Mouse (Mus musculus): ENCODE results near the gene Dab2ip.

DNA sequence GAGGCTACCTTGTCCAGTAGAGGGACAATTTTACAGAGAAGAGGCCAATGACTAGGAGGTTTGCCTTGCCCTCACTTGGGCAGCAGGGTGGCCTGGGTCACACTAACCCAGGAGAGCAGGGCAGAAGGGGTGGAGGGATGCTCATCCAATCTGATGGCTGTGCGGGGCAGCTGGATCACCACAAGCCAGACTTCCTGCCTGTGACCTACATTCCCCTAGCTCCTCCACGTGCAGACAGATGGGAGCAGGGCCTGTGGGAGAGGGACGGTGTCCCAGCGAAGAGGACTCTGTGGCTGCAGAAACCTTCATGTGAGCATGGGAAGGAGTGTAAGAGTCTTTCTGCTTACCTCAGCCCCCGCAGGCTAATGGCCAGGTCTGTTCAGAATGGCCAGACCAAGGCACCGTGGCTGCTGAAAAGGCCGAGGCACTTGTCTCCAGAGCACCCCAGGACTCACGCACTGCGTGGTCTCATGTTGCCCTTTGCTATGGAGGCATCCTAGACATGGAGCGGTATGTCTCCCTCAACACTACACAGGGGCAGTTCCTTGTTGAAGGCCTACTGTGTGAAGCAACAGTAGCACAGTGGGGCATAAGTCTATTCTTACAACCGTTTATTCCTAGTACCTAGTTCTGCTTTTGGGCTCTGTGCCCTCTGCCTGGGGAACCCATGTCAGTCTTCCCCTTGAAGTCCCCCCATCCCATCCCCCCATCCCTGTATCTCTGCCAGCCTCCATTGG, 9.1 kb downstream of the Dab2ip start:
- TF ChIP-seq CTCF (IDR thresholded peaks at IDR 0.05; ENCODE audit: low read depth, low read length) (no peak), TAL1 (conservative IDR thresholded peaks at IDR 0.05; ENCODE audit: low read depth, low read length) (no peak), POLR2AphosphoS5 (IDR thresholded peaks at IDR 0.05; ENCODE audit: insufficient replicate concordance, low read depth, low read length) (no peak), GATA1 (IDR thresholded peaks at IDR 0.05; ENCODE audit: borderline replicate concordance, low read length) (no peak)

All from G1E (cell line).